Mouse (Mus musculus) brain, embryonic 14.5 days (tissue): ENCODE measurements at regions not wholly inside any gene's neighbourhood (a gene's known extent, or its start where the extent isn't known, plus 50 kb on each side); places are given as distances from the start of the nearest gene placed in this dataset.

ENCODE experiments used
- CTCF ChIP-seq: fragments of 200-500 bp; IDR thresholded peaks from 2 replicates; pipeline ENCODE4 v1.5.1; 2012; ENCODE audit warnings: inconsistent platforms, mild to moderate bottlenecking, moderate library complexity, borderline replicate concordance; ENCODE audit not compliant: insufficient read depth, insufficient read length; ENCODE audit errors: extremely low read depth
- POLR2A ChIP-seq: fragments of 200-500 bp; IDR thresholded peaks from 2 replicates; pipeline ENCODE4 v1.6.1; 2012; ENCODE audit warnings: mild to moderate bottlenecking, inconsistent platforms, borderline replicate concordance; ENCODE audit not compliant: poor library complexity, insufficient read depth, insufficient read length, severe bottlenecking; ENCODE audit errors: extremely low read depth

DNA sequence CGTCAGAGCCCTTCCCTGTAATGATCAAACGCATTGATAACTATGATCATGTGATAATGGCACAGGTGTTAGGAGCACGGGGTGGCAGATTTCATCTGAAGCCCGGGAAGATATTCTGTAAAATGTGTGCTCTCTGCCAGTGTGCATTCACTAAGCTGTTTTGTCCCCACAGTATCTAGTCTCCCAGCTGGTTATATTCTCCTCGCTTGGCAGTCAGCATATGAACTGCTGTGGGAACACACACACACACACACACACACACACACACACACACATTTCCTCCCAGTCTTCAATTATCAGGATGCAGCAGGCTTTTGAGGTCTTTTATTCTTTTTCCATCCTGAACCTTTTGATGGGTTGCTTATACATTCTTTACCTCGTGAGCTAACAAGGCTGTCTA lies 365.8 kb upstream of the Id4 start:
- TF ChIP-seq CTCF: no peak
- TF ChIP-seq POLR2A: no peak
